Mouse (Mus musculus): Measurements from ENCODE around the gene Rasa3. TPM values are rescaled to one million over a fixed set of nuclear protein-coding genes. Genes with fewer than 3 reads are reported as not detected.

The Rasa3 gene
- polyA plus RNA-seq, 1 experiment from 2014 or later = 19.2 TPM

- H3K4me3 ChIP-seq (ENCODE audit: low read depth, low read length) = no peak overlapping the region
- H3K9me3 ChIP-seq (replicated peaks; ENCODE audit: control insufficient read depth, low read length) = no peaks in the 10 kb centered on the region
- no peaks in the 10 kb centered on the region for H3K36me3 ChIP-seq (ENCODE audit: control insufficient read depth, insufficient read depth)
- H3K4me1 ChIP-seq (ENCODE audit: control insufficient read depth, low read depth, low read length) = no peaks in the 10 kb centered on the region
- WGBS (ENCODE audit: insufficient replicate concordance) = 80% methylated on average over 6 of the region's 6 CpGs
- H3K27ac ChIP-seq (ENCODE audit: low read length) = no peak overlapping the region
- no peak for ATAC-seq (ENCODE audit: low read depth)
- H3K9ac ChIP-seq (ENCODE audit: low read depth, low read length) = no peak overlapping the region
- no peak overlapping the region for H3K4me2 ChIP-seq (ENCODE audit: low read depth, low read length)
- H3K27me3 ChIP-seq (ENCODE audit: control insufficient read depth, insufficient read depth, low read depth, low read length) = no peaks in the 10 kb centered on the region
These were observed 86.2 kb downstream of the Rasa3 start for GRCm38 (mm10) chr8:13591246-13591645.

- Histone ChIP-seq H3K27me3 (ENCODE audit: control insufficient read depth, insufficient read depth, low read depth, low read length) (no peaks in the 10 kb centered on the region), H3K27ac (ENCODE audit: low read length) (no peak overlapping the region), H3K9me3 (replicated peaks; ENCODE audit: control insufficient read depth, low read length) (no peaks in the 10 kb centered on the region), H3K4me1 (ENCODE audit: control insufficient read depth, low read depth, low read length) (no peaks in the 10 kb centered on the region), H3K4me3 (ENCODE audit: low read depth, low read length) (no peak overlapping the region), H3K4me2 (ENCODE audit: low read depth, low read length) (no peak overlapping the region), H3K9ac (ENCODE audit: low read depth, low read length) (no peak overlapping the region), H3K36me3 (ENCODE audit: control insufficient read depth, insufficient read depth) (no peaks in the 10 kb centered on the region; the same call in 1 of the 2 replicates)
- WGBS (ENCODE audit: insufficient replicate concordance) = 41% methylated on average over 6 of the region's 6 CpGs
- peak; percentile 62 for ATAC-seq (ENCODE audit: low read depth)
These were observed 88.3 kb downstream of the Rasa3 start for GRCm38 (mm10) chr8:13589071-13589470.

GRCm38 (mm10) chr8:13584652-13585051 is 92.8 kb downstream of the Rasa3 start:
- no peak overlapping the region for H3K9ac ChIP-seq (ENCODE audit: low read depth, low read length)
- H3K9me3 ChIP-seq (replicated peaks; ENCODE audit: control insufficient read depth, low read length) = no peaks in the 10 kb centered on the region
- peaks cover 15% of the 10 kb centered on the region for H3K36me3 ChIP-seq (ENCODE audit: control insufficient read depth, insufficient read depth)
- no peak for ATAC-seq (ENCODE audit: low read depth)
- no peaks in the 10 kb centered on the region for H3K27me3 ChIP-seq (ENCODE audit: control insufficient read depth, insufficient read depth, low read depth, low read length)
- no peak overlapping the region for H3K27ac ChIP-seq (ENCODE audit: low read length)
- H3K4me1 ChIP-seq (ENCODE audit: control insufficient read depth, low read depth, low read length) = no peaks in the 10 kb centered on the region
- H3K4me3 ChIP-seq (ENCODE audit: low read depth, low read length) = no peak overlapping the region
- WGBS (ENCODE audit: insufficient replicate concordance) = 71% methylated on average over 8 of the region's 8 CpGs
- no peak overlapping the region for H3K4me2 ChIP-seq (ENCODE audit: low read depth, low read length)

- peak; percentile 81 for ATAC-seq (ENCODE audit: low read depth)
- H3K9ac ChIP-seq (ENCODE audit: low read depth, low read length) = no peak overlapping the region
- no peaks in the 10 kb centered on the region for H3K9me3 ChIP-seq (replicated peaks; ENCODE audit: control insufficient read depth, low read length)
- no peak overlapping the region for H3K4me3 ChIP-seq (ENCODE audit: low read depth, low read length)
- H3K4me2 ChIP-seq (ENCODE audit: low read depth, low read length) = no peak overlapping the region; the same call in 1 of the 2 replicates
- no peaks in the 10 kb centered on the region for H3K27me3 ChIP-seq (ENCODE audit: control insufficient read depth, insufficient read depth, low read depth, low read length)
- H3K27ac ChIP-seq (ENCODE audit: low read length) = no peak overlapping the region
- H3K4me1 ChIP-seq (ENCODE audit: control insufficient read depth, low read depth, low read length) = no peaks in the 10 kb centered on the region
- peaks cover 12% of the 10 kb centered on the region for H3K36me3 ChIP-seq (ENCODE audit: control insufficient read depth, insufficient read depth)
- 61% methylated on average over 6 of the region's 6 CpGs for WGBS (ENCODE audit: insufficient replicate concordance)
These were observed 99.5 kb downstream of the Rasa3 start for GRCm38 (mm10) chr8:13577869-13578268.

- no peaks in the 10 kb centered on the region for H3K27me3 ChIP-seq (ENCODE audit: control insufficient read depth, insufficient read depth, low read depth, low read length)
- 76% methylated on average over 11 of the region's 11 CpGs for WGBS (ENCODE audit: insufficient replicate concordance)
These were observed 105.4 kb downstream of the Rasa3 start for GRCm38 (mm10) chr8:13571999-13572398.

GRCm38 (mm10) chr8:13562118-13562517 is 115.3 kb downstream of the Rasa3 start, which contains the start of gene 1700029H14Rik:
Gene 1700029H14Rik (minus strand): TSS chr8:13562461.
- H3K4me2 ChIP-seq (ENCODE audit: low read depth, low read length) = no peak within 1 kb of the TSS
- H3K27ac ChIP-seq (ENCODE audit: low read length) = no peak within 1 kb of the TSS
- H3K27me3 ChIP-seq (ENCODE audit: control insufficient read depth, insufficient read depth, low read depth, low read length) = no peaks in the 10 kb centered on the region
- 40% methylated on average over 13 of the region's 13 CpGs for WGBS (ENCODE audit: insufficient replicate concordance)
- H3K4me1 ChIP-seq (ENCODE audit: control insufficient read depth, low read depth, low read length) = no peaks in the 10 kb centered on the region
- H3K4me3 ChIP-seq (ENCODE audit: low read depth, low read length) = no peak within 1 kb of the TSS
- no peaks in the 10 kb centered on the region for H3K36me3 ChIP-seq (ENCODE audit: control insufficient read depth, insufficient read depth)
- no peaks in the 10 kb centered on the region for H3K9me3 ChIP-seq (replicated peaks; ENCODE audit: control insufficient read depth, low read length)
- H3K9ac ChIP-seq (ENCODE audit: low read depth, low read length) = no peak within 1 kb of the TSS
- ATAC-seq (ENCODE audit: low read depth) = no peak

More at GRCm38 (mm10) chr8:13571999-13572398, 105.4 kb downstream of the Rasa3 start:
- Histone ChIP-seq H3K27ac (ENCODE audit: low read length) (no peak overlapping the region), H3K9ac (ENCODE audit: low read depth, low read length) (no peak overlapping the region), H3K9me3 (replicated peaks; ENCODE audit: control insufficient read depth, low read length) (no peaks in the 10 kb centered on the region), H3K4me2 (ENCODE audit: low read depth, low read length) (no peak overlapping the region), H3K36me3 (ENCODE audit: control insufficient read depth, insufficient read depth) (0 out of 2 replicates have a peak, but pooled peaks cover 5% of the 10 kb centered on the region), H3K4me1 (ENCODE audit: control insufficient read depth, low read depth, low read length) (no peaks in the 10 kb centered on the region), H3K4me3 (ENCODE audit: low read depth, low read length) (no peak overlapping the region)
- ATAC-seq (ENCODE audit: low read depth) = no peak

- Histone ChIP-seq H3K9me3 (replicated peaks; ENCODE audit: control insufficient read depth, low read length) (no peaks in the 10 kb centered on the region), H3K27me3 (ENCODE audit: control insufficient read depth, insufficient read depth, low read depth, low read length) (no peaks in the 10 kb centered on the region), H3K4me3 (ENCODE audit: low read depth, low read length) (no peak overlapping the region), H3K36me3 (ENCODE audit: control insufficient read depth, insufficient read depth) (no peaks in the 10 kb centered on the region), H3K27ac (ENCODE audit: low read length) (no peak overlapping the region), H3K9ac (ENCODE audit: low read depth, low read length) (no peak overlapping the region), H3K4me1 (ENCODE audit: control insufficient read depth, low read depth, low read length) (no peaks in the 10 kb centered on the region), H3K4me2 (ENCODE audit: low read depth, low read length) (no peak overlapping the region)
- ATAC-seq (ENCODE audit: low read depth) = no peak
- 50% methylated on average over 2 of the region's 2 CpGs for WGBS (ENCODE audit: insufficient replicate concordance)
These were observed 119.9 kb downstream of the Rasa3 start for GRCm38 (mm10) chr8:13557526-13557925.

GRCm38 (mm10) chr8:13551574-13551830 is 125.9 kb downstream of the Rasa3 start:
- Histone ChIP-seq H3K9me3 (replicated peaks; ENCODE audit: control insufficient read depth, low read length) (no peaks in the 10 kb centered on the region), H3K27ac (ENCODE audit: low read length) (no peak overlapping the region), H3K4me3 (ENCODE audit: low read depth, low read length) (no peak overlapping the region), H3K9ac (ENCODE audit: low read depth, low read length) (no peak overlapping the region), H3K4me2 (ENCODE audit: low read depth, low read length) (no peak overlapping the region), H3K27me3 (ENCODE audit: control insufficient read depth, insufficient read depth, low read depth, low read length) (no peaks in the 10 kb centered on the region), H3K36me3 (ENCODE audit: control insufficient read depth, insufficient read depth) (no peaks in the 10 kb centered on the region), H3K4me1 (ENCODE audit: control insufficient read depth, low read depth, low read length) (no peaks in the 10 kb centered on the region)
- WGBS (ENCODE audit: insufficient replicate concordance) = 70% methylated on average over 6 of the region's 6 CpGs
- ATAC-seq (ENCODE audit: low read depth) = no peak

- Histone ChIP-seq H3K9ac (ENCODE audit: low read depth, low read length) (no peak overlapping the region), H3K4me2 (ENCODE audit: low read depth, low read length) (no peak overlapping the region), H3K4me1 (ENCODE audit: control insufficient read depth, low read depth, low read length) (no peaks in the 10 kb centered on the region), H3K27me3 (ENCODE audit: control insufficient read depth, insufficient read depth, low read depth, low read length) (no peaks in the 10 kb centered on the region), H3K36me3 (ENCODE audit: control insufficient read depth, insufficient read depth) (no peaks in the 10 kb centered on the region), H3K9me3 (replicated peaks; ENCODE audit: control insufficient read depth, low read length) (no peaks in the 10 kb centered on the region), H3K4me3 (ENCODE audit: low read depth, low read length) (no peak overlapping the region), H3K27ac (ENCODE audit: low read length) (no peak overlapping the region)
- peak; percentile 84 for ATAC-seq (ENCODE audit: low read depth)
- 48% methylated on average over 9 of the region's 9 CpGs for WGBS (ENCODE audit: insufficient replicate concordance)
These were observed 126.5 kb downstream of the Rasa3 start for GRCm38 (mm10) chr8:13550718-13551573.
